Mouse (Mus musculus): ENCODE measurements around the gene Piezo1. TPM values are rescaled to one million over a fixed set of nuclear protein-coding genes. Genes with fewer than 3 reads are reported as not detected.

The Piezo1 gene
- 6.8 and 9.1 TPM in 2 replicates for polyA plus RNA-seq (2012; rRNA removed)

DNA sequence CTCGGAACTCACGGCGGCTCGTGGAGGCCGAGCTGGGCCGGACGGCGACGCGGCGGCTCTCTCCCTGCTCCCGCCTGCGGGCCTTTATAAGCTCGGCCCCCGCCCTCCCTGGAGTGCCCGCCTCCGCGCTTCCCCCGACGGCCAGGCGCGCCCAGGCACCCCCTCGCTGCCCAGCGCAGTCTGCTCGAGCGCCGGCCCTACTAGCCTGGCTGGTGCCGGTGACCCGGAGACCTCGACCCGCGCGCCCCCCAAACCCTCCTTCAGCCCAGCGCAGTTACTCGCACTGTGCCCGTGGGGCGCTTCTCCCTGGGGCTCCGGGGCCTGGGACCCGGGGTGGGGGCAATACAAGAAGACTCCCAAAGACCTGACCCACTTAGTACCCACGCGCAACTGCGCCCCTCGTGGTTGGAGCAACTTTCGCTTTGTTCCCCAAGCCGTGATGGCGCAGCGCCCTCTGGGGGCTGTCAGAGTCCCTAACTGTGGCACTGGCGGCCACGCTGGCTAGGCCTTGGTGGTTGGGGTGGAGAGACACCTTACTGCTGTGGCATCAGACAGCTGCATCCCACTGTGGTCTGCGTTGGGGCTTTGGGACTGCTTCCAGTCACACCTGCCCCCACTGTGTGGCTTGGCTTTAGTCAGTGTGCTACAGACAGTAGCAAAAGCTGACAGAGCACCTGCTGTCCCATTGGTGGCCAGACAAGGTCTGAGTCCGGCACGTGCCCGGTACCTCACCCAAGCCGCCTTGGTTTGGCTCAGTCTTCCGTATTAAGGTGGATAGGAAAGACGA, at the start of gene Piezo1:
Piezo1 (minus strand) TSS at position 65 of the 787 bp plus-strand sequence.
- H3K36me3 ChIP-seq (ENCODE audit: control insufficient read depth, insufficient read depth, low read length) = no peaks in the 10 kb centered on the region
- H3K4me1 ChIP-seq (ENCODE audit: control insufficient read depth, insufficient read depth, low read length) = peaks cover 25% of the 10 kb centered on the region
- no peaks in the 10 kb centered on the region for H3K27me3 ChIP-seq (ENCODE audit: control insufficient read depth, insufficient read depth, low read length)
- no peak within 1 kb of the TSS for H3K27ac ChIP-seq (ENCODE audit: control insufficient read depth, insufficient read depth, low read depth, low read length)
- peak within 1 kb of the TSS; percentile 72 for H3K4me3 ChIP-seq (ENCODE audit: control insufficient read depth, low read depth, low read length)
- TF ChIP-seq POLR2A (IDR thresholded peaks at IDR 0.05; ENCODE audit: control insufficient read depth, low read depth, low read length) (no peak; the same call in 1 of the 2 replicates), CTCF (IDR thresholded peaks at IDR 0.05; ENCODE audit: control insufficient read depth, insufficient read depth, insufficient replicate concordance, low read depth, low read length) (peak; percentile 93)

- H3K27me3 ChIP-seq (ENCODE audit: control insufficient read depth, insufficient read depth, low read length) = no peaks in the 10 kb centered on the region
- no peaks in the 10 kb centered on the region for H3K4me1 ChIP-seq (ENCODE audit: control insufficient read depth, insufficient read depth, low read length)
- TF ChIP-seq POLR2A (IDR thresholded peaks at IDR 0.05; ENCODE audit: control insufficient read depth, low read depth, low read length) (no peak), CTCF (IDR thresholded peaks at IDR 0.05; ENCODE audit: control insufficient read depth, insufficient read depth, insufficient replicate concordance, low read depth, low read length) (no peak)
- H3K36me3 ChIP-seq (ENCODE audit: control insufficient read depth, insufficient read depth, low read length) = no peaks in the 10 kb centered on the region
- H3K27ac ChIP-seq (ENCODE audit: control insufficient read depth, insufficient read depth, low read depth, low read length) = no peak overlapping the region
- no peak overlapping the region for H3K4me3 ChIP-seq (ENCODE audit: control insufficient read depth, low read depth, low read length)
These were observed 49.5 kb upstream of the Piezo1 start for GRCm38 (mm10) chr8:122600666-122601065.

GRCm38 (mm10) chr8:122596031-122596430, 44.9 kb upstream of the Piezo1 start:
- Histone ChIP-seq H3K4me1 (ENCODE audit: control insufficient read depth, insufficient read depth, low read length) (no peaks in the 10 kb centered on the region), H3K4me3 (ENCODE audit: control insufficient read depth, low read depth, low read length) (no peak overlapping the region), H3K27me3 (ENCODE audit: control insufficient read depth, insufficient read depth, low read length) (no peaks in the 10 kb centered on the region), H3K27ac (ENCODE audit: control insufficient read depth, insufficient read depth, low read depth, low read length) (no peak overlapping the region), H3K36me3 (ENCODE audit: control insufficient read depth, insufficient read depth, low read length) (no peaks in the 10 kb centered on the region)
- TF ChIP-seq CTCF (IDR thresholded peaks at IDR 0.05; ENCODE audit: control insufficient read depth, insufficient read depth, insufficient replicate concordance, low read depth, low read length) = no peak
- no peak for TF ChIP-seq POLR2A (IDR thresholded peaks at IDR 0.05; ENCODE audit: control insufficient read depth, low read depth, low read length)

- Histone ChIP-seq H3K27me3 (ENCODE audit: control insufficient read depth, insufficient read depth, low read length) (no peaks in the 10 kb centered on the region), H3K27ac (ENCODE audit: control insufficient read depth, insufficient read depth, low read depth, low read length) (no peak overlapping the region)
These were observed 42.8 kb upstream of the Piezo1 start for GRCm38 (mm10) chr8:122593783-122594507.

DNA sequence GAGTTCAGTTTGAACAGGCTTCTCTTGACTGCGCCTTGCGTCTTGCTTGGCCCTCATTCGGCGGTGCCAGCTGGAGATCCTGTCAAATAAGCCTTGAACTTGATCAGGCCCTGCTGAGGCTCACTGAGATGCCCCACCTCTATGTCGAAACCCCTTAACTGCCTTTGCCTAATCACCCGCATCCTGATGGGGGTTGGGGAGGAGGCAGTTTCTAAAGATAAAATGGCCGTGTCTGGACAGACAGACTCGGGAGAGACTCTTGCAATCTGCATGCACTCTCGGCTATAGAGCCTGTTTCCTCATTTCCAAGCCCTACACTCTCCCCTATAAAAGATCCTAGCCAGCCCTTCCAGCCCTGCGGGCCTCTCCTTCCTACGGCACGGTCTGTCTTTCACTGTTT, 42.1 kb upstream of the Piezo1 start:
- Histone ChIP-seq H3K4me3 (ENCODE audit: control insufficient read depth, low read depth, low read length) (no peak overlapping the region), H3K36me3 (ENCODE audit: control insufficient read depth, insufficient read depth, low read length) (no peaks in the 10 kb centered on the region), H3K27ac (ENCODE audit: control insufficient read depth, insufficient read depth, low read depth, low read length) (no peak overlapping the region), H3K4me1 (ENCODE audit: control insufficient read depth, insufficient read depth, low read length) (no peaks in the 10 kb centered on the region), H3K27me3 (ENCODE audit: control insufficient read depth, insufficient read depth, low read length) (no peaks in the 10 kb centered on the region)
- TF ChIP-seq POLR2A (IDR thresholded peaks at IDR 0.05; ENCODE audit: control insufficient read depth, low read depth, low read length) (no peak), CTCF (IDR thresholded peaks at IDR 0.05; ENCODE audit: control insufficient read depth, insufficient read depth, insufficient replicate concordance, low read depth, low read length) (no peak)

More at GRCm38 (mm10) chr8:122593783-122594507, 42.8 kb upstream of the Piezo1 start:
- Histone ChIP-seq H3K4me3 (ENCODE audit: control insufficient read depth, low read depth, low read length) (no peak overlapping the region), H3K4me1 (ENCODE audit: control insufficient read depth, insufficient read depth, low read length) (no peaks in the 10 kb centered on the region), H3K36me3 (ENCODE audit: control insufficient read depth, insufficient read depth, low read length) (no peaks in the 10 kb centered on the region)
- TF ChIP-seq POLR2A (IDR thresholded peaks at IDR 0.05; ENCODE audit: control insufficient read depth, low read depth, low read length) (no peak), CTCF (IDR thresholded peaks at IDR 0.05; ENCODE audit: control insufficient read depth, insufficient read depth, insufficient replicate concordance, low read depth, low read length) (no peak)

GRCm38 (mm10) chr8:122586749-122587148, 35.6 kb upstream of the Piezo1 start:
- no peak for TF ChIP-seq CTCF (IDR thresholded peaks at IDR 0.05; ENCODE audit: control insufficient read depth, insufficient read depth, insufficient replicate concordance, low read depth, low read length)
- no peak for TF ChIP-seq POLR2A (IDR thresholded peaks at IDR 0.05; ENCODE audit: control insufficient read depth, low read depth, low read length)
- H3K4me1 ChIP-seq (ENCODE audit: control insufficient read depth, insufficient read depth, low read length) = peaks cover 5% of the 10 kb centered on the region
- H3K4me3 ChIP-seq (ENCODE audit: control insufficient read depth, low read depth, low read length) = no peak overlapping the region
- no peaks in the 10 kb centered on the region for H3K27me3 ChIP-seq (ENCODE audit: control insufficient read depth, insufficient read depth, low read length)
- no peaks in the 10 kb centered on the region for H3K36me3 ChIP-seq (ENCODE audit: control insufficient read depth, insufficient read depth, low read length)
- no peak overlapping the region for H3K27ac ChIP-seq (ENCODE audit: control insufficient read depth, insufficient read depth, low read depth, low read length)

DNA sequence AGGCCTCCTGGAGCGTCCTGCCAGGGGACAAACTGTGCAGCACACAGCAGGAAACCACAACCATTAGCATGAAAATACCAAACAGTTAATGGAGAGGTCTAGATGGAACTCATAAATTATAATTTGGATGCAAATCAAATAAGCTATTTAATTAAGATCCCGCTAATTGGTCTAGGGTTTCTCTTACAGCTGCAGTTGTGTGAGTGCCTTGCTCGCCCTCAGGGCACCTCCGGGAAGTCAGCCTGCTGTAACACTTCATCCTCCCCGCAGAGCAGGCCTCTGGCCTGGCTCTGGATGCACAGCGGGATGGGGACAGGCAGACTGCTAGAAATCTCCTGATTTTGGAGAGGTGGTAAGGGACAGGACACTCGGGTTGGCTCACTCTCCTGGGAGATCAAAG, 35.0 kb upstream of the Piezo1 start:
- Histone ChIP-seq H3K36me3 (ENCODE audit: control insufficient read depth, insufficient read depth, low read length) (no peaks in the 10 kb centered on the region), H3K27me3 (ENCODE audit: control insufficient read depth, insufficient read depth, low read length) (no peaks in the 10 kb centered on the region), H3K27ac (ENCODE audit: control insufficient read depth, insufficient read depth, low read depth, low read length) (no peak overlapping the region), H3K4me3 (ENCODE audit: control insufficient read depth, low read depth, low read length) (no peak overlapping the region), H3K4me1 (ENCODE audit: control insufficient read depth, insufficient read depth, low read length) (peaks cover 5% of the 10 kb centered on the region)
- TF ChIP-seq POLR2A (IDR thresholded peaks at IDR 0.05; ENCODE audit: control insufficient read depth, low read depth, low read length) = no peak

Measured in testis, adult 2 months (tissue).